Mouse (Mus musculus): ENCODE results near the gene Fbxo45. TPM values are rescaled to one million over a fixed set of nuclear protein-coding genes. Genes with fewer than 3 reads are reported as not detected.
A peak's percentile ranks its signal among the peaks of the same experiment; 100 is the strongest.

Fbxo45 gene
- polyA plus RNA-seq, 1 experiment from 2014 or later = 31.0 TPM

DNA sequence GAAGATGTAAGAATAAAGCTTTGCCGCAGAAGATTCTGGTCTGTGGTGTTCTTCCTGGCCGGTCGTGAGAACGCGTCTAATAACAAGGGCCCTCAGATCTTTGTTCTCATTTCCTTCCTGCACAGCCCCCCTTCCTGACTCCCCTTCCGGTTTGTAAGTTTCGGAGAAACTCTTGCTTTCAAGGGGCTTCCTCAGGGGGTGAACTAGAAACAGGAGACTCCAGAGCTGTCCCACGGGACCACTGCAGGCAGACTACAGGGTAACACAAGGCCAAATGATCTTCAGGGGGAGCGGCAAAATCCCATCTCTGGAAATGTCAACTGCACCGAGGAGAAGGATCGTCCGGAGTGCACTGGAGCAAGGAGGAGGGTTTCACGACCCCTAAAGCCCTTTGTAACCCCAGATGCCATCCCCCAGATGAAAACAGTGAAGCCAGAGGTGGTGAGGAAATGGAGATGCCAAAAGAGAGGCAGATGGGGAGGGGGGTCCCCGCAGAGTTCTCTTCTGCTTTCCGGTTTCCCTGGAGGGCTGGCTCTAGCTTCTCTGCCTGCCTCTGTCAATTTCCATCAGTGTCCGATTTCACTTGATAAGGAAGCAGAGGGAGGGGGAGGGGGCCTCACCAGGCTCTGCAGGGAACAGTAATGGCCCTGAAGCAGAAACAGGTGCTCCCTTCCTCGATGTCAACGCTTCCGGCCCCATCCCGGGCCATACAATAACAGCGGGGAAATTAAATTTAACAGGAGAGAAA is 46.5 kb downstream of the Fbxo45 start:
- Histone ChIP-seq H3K9me3 (0 out of 2 replicates have a peak, but pooled peaks cover 3% of the 10 kb centered on the region), H3K9ac (no peak overlapping the region), H3K4me3 (no peak overlapping the region), H3K4me2 (replicated peaks) (peak overlapping the region; percentile 38), H3K27ac (no peak overlapping the region), H3K36me3 (no peaks in the 10 kb centered on the region), H3K27me3 (replicated peaks) (peaks cover 8% of the 10 kb centered on the region; the same call in 1 of the 2 replicates), H3K4me1 (peaks cover 9% of the 10 kb centered on the region)
- WGBS = 56% methylated on average over 21 of the region's 21 CpGs
- ATAC-seq (ENCODE audit: low FRiP score, low read depth) = peak; percentile 66

DNA sequence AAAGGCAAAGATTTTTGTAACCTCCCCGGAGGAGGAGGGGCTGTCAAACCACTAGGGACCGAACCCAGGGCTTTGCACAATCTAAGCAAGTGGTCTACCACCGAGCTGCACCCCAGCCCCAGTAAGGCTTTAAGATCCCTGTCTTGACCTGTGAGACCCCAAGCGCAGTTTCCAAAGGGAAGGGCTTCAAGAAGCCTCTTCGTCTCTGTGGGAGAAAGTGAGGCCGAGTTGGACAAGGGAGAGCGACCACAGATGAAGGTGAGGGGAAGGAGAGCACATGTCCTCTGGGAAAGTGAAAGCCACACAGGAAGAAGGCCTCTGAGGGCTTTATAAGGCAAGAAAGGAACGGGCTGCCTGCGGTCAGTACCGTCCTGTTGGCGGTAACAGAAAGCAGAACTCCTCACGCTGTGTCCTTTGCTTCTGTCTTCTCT is 56.9 kb downstream of the Fbxo45 start:
- Histone ChIP-seq H3K27me3 (replicated peaks) (no peaks in the 10 kb centered on the region), H3K4me1 (no peaks in the 10 kb centered on the region), H3K9ac (no peak overlapping the region), H3K27ac (no peak overlapping the region), H3K4me3 (no peak overlapping the region), H3K36me3 (no peaks in the 10 kb centered on the region), H3K9me3 (no peaks in the 10 kb centered on the region), H3K4me2 (replicated peaks) (no peak overlapping the region)
- ATAC-seq (ENCODE audit: low FRiP score, low read depth) = no peak
- WGBS = 64% methylated on average over 12 of the region's 12 CpGs

DNA sequence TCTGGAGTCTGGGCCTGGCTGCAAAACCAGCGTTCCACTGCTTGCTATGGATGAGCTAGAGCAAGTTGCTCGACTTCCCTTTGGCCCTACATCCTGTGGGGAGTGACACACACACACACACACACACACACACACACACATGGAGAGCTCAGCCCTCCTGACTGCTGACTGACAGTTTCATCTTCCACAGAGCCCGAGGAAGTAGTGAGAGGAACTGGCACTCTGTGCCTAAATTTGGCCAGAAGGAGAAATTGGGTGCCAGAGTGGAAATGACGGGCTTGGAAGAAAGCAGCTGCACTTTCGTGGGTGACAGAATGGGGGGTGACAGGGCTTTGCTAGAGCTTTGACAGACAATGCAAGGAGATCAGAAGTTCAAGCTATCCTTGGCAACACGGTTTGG is 57.8 kb downstream of the Fbxo45 start:
- 68% methylated on average over 6 of the region's 6 CpGs for WGBS
- H3K9me3 ChIP-seq = no peaks in the 10 kb centered on the region
- no peak overlapping the region for H3K9ac ChIP-seq
- H3K4me2 ChIP-seq (replicated peaks) = no peak overlapping the region
- H3K4me1 ChIP-seq = no peaks in the 10 kb centered on the region
- ATAC-seq (ENCODE audit: low FRiP score, low read depth) = no peak
- H3K27ac ChIP-seq = no peak overlapping the region
- H3K36me3 ChIP-seq = no peaks in the 10 kb centered on the region
- H3K27me3 ChIP-seq (replicated peaks) = no peaks in the 10 kb centered on the region
- H3K4me3 ChIP-seq = no peak overlapping the region

DNA sequence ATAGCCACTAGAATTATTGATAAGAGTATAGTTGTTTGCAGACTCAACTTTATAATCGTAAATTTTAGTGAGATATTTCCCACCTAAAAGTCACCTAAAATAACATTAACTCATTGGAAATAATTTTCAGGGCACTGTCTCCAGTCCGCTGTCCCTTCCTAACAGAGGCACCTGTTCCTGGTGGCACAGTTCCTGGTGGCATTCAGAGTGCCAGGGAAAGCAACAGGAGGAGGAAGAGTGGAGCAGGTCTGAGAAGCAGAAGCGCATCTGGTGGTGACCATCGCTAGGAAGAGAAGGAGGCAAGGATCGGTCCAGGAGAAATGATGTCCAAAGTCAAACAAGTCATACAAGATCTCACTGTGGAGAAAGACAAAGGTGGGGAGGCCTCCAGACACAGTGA is 60.9 kb downstream of the Fbxo45 start:
- H3K9ac ChIP-seq = no peak overlapping the region

More for the DNA sequence above, 60.9 kb downstream of the Fbxo45 start:
- Histone ChIP-seq H3K4me3 (no peak overlapping the region), H3K9me3 (no peaks in the 10 kb centered on the region), H3K36me3 (no peaks in the 10 kb centered on the region), H3K4me2 (replicated peaks) (no peak overlapping the region), H3K4me1 (no peaks in the 10 kb centered on the region), H3K27ac (no peak overlapping the region), H3K27me3 (replicated peaks) (no peaks in the 10 kb centered on the region)
- no peak for ATAC-seq (ENCODE audit: low FRiP score, low read depth)
- WGBS = 96% methylated on average over 5 of the region's 5 CpGs

MicroRNAs within 50 kb of the gene (microRNA counts, 519-probe panel; counts per million panel counts)
- microRNA mmu-miR-1946a = 342 counts per million, percentile 67 among the panel's probes with 10 or more counts

Small RNA genes lying within 50 kb of the gene (microRNA-seq; reads per million reads assigned to microRNA genes)
- not detected for gene Mir1946a

Other genes starting within 250 kb of the Fbxo45 start
- gene Senp5, start 243.9 kb downstream of the Fbxo45 start, polyA plus RNA-seq (2016; fragmentation: Nextera tagmentation; extraction: Ambion mirVana) = 23.2 and 25.6 TPM in 2 replicates
- gene Pak2, start 167.8 kb downstream of the Fbxo45 start, polyA plus RNA-seq (2016; fragmentation: Nextera tagmentation; extraction: Ambion mirVana) = 43.3 and 45.4 TPM in 2 replicates
- gene Pigx, start 147.4 kb downstream of the Fbxo45 start, polyA plus RNA-seq (2016; fragmentation: Nextera tagmentation; extraction: Ambion mirVana) = 121 and 136 TPM in 2 replicates
- 43.5 and 45.7 TPM in 2 replicates for gene Cep19, start 147.4 kb downstream of the Fbxo45 start, polyA plus RNA-seq (2016; fragmentation: Nextera tagmentation; extraction: Ambion mirVana)
- 6.7 and 9.0 TPM in 2 replicates for gene Nrros, start 81.6 kb downstream of the Fbxo45 start, polyA plus RNA-seq (2016; fragmentation: Nextera tagmentation; extraction: Ambion mirVana)
- gene Bex6, start 67.3 kb downstream of the Fbxo45 start, polyA plus RNA-seq (2016; fragmentation: Nextera tagmentation; extraction: Ambion mirVana) = not detected in 2 replicates
- gene Wdr53, start 69 bp upstream of the Fbxo45 start, polyA plus RNA-seq (2016; fragmentation: Nextera tagmentation; extraction: Ambion mirVana) = 16.2 and 16.3 TPM in 2 replicates
- not detected in 2 replicates for gene Smco1, start 24.3 kb upstream of the Fbxo45 start, polyA plus RNA-seq (2016; fragmentation: Nextera tagmentation; extraction: Ambion mirVana)
- gene Rnf168, start 30.3 kb upstream of the Fbxo45 start, polyA plus RNA-seq (2016; fragmentation: Nextera tagmentation; extraction: Ambion mirVana) = 27.2 and 31.9 TPM in 2 replicates
- 29.3 and 32.5 TPM in 2 replicates for gene Ubxn7, start 85.1 kb upstream of the Fbxo45 start, polyA plus RNA-seq (2016; fragmentation: Nextera tagmentation; extraction: Ambion mirVana)
- gene Tm4sf19, start 153.3 kb upstream of the Fbxo45 start, polyA plus RNA-seq (2016; fragmentation: Nextera tagmentation; extraction: Ambion mirVana) = not detected in 2 replicates
- 29.5 and 29.9 TPM in 2 replicates for gene Tctex1d2, start 172.5 kb upstream of the Fbxo45 start, polyA plus RNA-seq (2016; fragmentation: Nextera tagmentation; extraction: Ambion mirVana)
- gene Pcyt1a, start 183.8 kb upstream of the Fbxo45 start, polyA plus RNA-seq (2016; fragmentation: Nextera tagmentation; extraction: Ambion mirVana) = 41.1 and 42.2 TPM in 2 replicates
- gene Slc51a, start 240.7 kb upstream of the Fbxo45 start, polyA plus RNA-seq (2016; fragmentation: Nextera tagmentation; extraction: Ambion mirVana) = 0.22 and 0.27 TPM in 2 replicates
- not detected in 2 replicates for gene Zdhhc19, start 249.1 kb upstream of the Fbxo45 start, polyA plus RNA-seq (2016; fragmentation: Nextera tagmentation; extraction: Ambion mirVana)

Measured in neural tube, embryonic 12.5 days (tissue).